Mouse (Mus musculus): ENCODE data around the gene Zfp322a.

- TF ChIP-seq CTCF (IDR thresholded peaks at IDR 0.05; ENCODE audit: borderline replicate concordance, insufficient read depth, low read depth, low read length) = no peak
- TF ChIP-seq POLR2A (IDR thresholded peaks at IDR 0.05; ENCODE audit: borderline replicate concordance, insufficient read depth, low read length) = peak; percentile 93
These were observed at the start of gene Zfp322a for GRCm38 (mm10) chr13:23368583-23369420.
